Mouse (Mus musculus): ENCODE data around the gene Thrb. TPM values are rescaled to one million over a fixed set of nuclear protein-coding genes. Genes with fewer than 3 reads are reported as not detected.
"Not testable (repeated sequence)": the region's sequence is repeated elsewhere in the genome, so short reads cannot be mapped to it uniquely, and the experiment has no call there.

Thrb gene
- polyA plus RNA-seq, 1 experiment from 2014 or later, result 0.77 TPM

DNA sequence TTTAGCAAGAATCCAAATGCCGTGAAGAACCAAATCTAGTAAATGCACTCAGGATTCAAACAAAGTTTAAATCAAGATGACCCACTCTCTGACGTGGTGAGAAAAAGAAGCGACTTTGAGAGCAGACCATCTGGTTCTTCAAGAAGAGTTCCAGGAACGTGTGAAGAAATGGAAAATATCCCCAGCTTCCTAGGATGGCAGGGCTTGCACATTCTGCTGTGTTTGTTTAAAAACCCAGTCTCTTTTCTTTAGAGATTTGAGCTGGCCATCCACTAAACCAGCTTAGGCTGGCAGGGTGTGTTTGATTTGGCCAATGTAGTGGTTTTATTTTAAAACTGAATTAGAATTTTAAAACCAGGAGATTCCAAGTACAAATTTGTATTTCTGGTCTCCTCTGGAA lies 246.9 kb downstream of the Thrb start:
- no peaks in the 10 kb centered on the region for H3K4me1 ChIP-seq (replicated peaks)
- no peak for DNase-seq (ENCODE audit: low spot score)

DNA sequence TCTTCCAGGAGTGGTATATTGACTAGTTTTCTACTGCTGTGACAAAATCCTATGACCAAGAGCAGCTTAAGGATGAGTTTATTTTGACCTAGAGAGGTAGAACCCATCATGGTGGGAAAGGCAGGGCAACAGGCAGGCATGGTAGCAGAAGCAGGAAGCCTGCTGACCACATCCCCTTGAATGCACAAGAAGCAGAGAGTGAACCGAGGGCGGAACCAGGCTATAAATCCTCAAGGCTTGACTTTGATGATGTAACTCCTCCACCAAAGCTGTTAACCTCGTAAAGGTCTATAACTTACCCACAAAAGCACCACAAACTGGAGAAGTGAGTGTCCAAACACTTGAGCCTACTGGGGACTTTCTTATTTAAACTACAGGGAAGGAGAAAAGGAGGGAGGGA lies 251.1 kb downstream of the Thrb start:
- Histone ChIP-seq H3K9me3 (no peaks in the 10 kb centered on the region), H3K4me1 (replicated peaks) (no peaks in the 10 kb centered on the region), H3K36me3 (no peaks in the 10 kb centered on the region), H3K27me3 (ENCODE audit: insufficient read depth, poor library complexity, severe bottlenecking) (no peaks in the 10 kb centered on the region), H3K4me3 (no peak overlapping the region), H3K27ac (no peak overlapping the region)
- WGBS, result 87% methylated on average over 3 of the region's 3 CpGs
- DNase-seq (ENCODE audit: low spot score), result no peak

More for the DNA sequence above, 246.9 kb downstream of the Thrb start:
- WGBS, result 69% methylated on average over 4 of the region's 4 CpGs
- Histone ChIP-seq H3K4me3 (no peak overlapping the region), H3K9me3 (no peaks in the 10 kb centered on the region), H3K36me3 (no peaks in the 10 kb centered on the region), H3K27ac (no peak overlapping the region), H3K27me3 (ENCODE audit: insufficient read depth, poor library complexity, severe bottlenecking) (no peaks in the 10 kb centered on the region)

DNA sequence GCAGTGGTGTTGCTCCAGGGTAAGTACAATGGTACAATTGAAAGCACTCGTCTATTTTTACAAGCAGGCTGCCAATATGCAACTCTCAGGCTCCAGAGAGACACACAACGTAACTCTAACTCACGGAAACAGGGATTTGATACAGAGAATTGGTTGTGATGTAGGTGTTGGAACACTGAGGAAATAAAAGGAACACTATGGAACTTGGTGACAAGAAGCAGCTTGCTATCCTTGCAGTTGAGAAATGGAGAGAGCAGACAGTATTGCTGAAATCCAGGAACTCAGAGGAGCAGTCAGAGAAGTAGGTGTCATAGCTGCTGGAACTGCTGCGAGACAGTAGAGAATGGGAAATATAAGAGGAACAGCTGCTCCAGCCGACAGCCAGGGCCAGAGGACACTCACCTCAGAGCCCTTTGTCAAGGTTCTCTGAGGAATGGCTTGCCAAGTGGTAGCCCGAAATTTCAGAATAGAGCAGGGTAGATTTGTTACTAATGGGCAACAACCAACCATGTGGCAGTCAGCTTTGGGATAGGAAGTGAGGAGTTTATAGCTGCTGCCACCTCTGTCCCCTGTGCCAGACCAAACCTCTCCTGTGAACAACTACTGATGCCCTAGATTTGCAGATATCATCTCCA lies 252.6 kb downstream of the Thrb start:
- DNase-seq (ENCODE audit: low spot score), result no peak
- no peaks in the 10 kb centered on the region for H3K9me3 ChIP-seq
- no peak overlapping the region for H3K27ac ChIP-seq
- 73% methylated on average over 6 of the region's 6 CpGs for WGBS
- no peaks in the 10 kb centered on the region for H3K27me3 ChIP-seq (ENCODE audit: insufficient read depth, poor library complexity, severe bottlenecking)
- no peaks in the 10 kb centered on the region for H3K36me3 ChIP-seq
- H3K4me3 ChIP-seq, result no peak overlapping the region
- H3K4me1 ChIP-seq (replicated peaks), result no peaks in the 10 kb centered on the region

- Histone ChIP-seq H3K36me3 (no peaks in the 10 kb centered on the region), H3K4me3 (no peak overlapping the region), H3K27me3 (ENCODE audit: insufficient read depth, poor library complexity, severe bottlenecking) (no peaks in the 10 kb centered on the region), H3K27ac (no peak overlapping the region), H3K4me1 (replicated peaks) (no peaks in the 10 kb centered on the region), H3K9me3 (no peaks in the 10 kb centered on the region)
- 87% methylated on average over 2 of the region's 2 CpGs for WGBS
- DNase-seq (ENCODE audit: low spot score), result no peak
These were observed 255.5 kb downstream of the Thrb start for GRCm38 (mm10) chr14:17915556-17915955.

- Histone ChIP-seq H3K27me3 (ENCODE audit: insufficient read depth, poor library complexity, severe bottlenecking) (no peaks in the 10 kb centered on the region), H3K36me3 (no peaks in the 10 kb centered on the region), H3K27ac (no peak overlapping the region), H3K9me3 (no peaks in the 10 kb centered on the region), H3K4me3 (no peak overlapping the region), H3K4me1 (replicated peaks) (no peaks in the 10 kb centered on the region)
- WGBS, result 74% methylated on average over 2 of the region's 2 CpGs
- no peak for DNase-seq (ENCODE audit: low spot score)
These were observed 256.6 kb downstream of the Thrb start for GRCm38 (mm10) chr14:17916651-17917050.

DNA sequence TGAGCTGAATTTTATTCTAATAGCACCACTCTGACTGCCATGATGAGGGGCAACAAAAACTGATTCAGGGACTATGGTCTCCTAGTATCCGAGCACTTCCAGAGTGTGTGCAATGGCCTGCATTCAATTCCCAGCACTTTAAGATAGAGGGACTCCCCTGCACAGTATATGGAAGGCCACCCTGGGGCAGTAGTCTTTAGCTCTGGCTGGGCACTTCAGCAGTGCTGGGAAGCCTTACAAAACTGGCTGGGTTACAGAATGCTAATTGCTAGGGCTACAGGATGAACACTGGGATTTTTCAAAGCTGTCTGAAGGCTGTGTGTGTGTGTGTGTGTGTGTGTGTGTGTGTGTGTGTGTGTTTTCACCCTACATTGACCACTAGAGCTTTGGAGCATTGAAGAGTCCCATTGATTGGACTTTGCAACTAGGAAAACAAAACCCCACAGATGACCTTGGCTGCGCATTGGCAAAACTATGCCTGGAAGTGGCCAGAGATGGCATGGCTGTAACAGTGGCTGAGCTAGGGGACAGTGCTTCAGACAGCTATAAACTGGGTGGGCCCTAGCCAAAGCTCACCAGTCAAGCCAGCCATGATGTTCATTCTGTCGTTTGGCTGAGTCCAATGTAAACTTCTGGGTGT lies 257.2 kb downstream of the Thrb start:
- H3K27me3 ChIP-seq (ENCODE audit: insufficient read depth, poor library complexity, severe bottlenecking), result no peaks in the 10 kb centered on the region
- no peaks in the 10 kb centered on the region for H3K36me3 ChIP-seq
- no peaks in the 10 kb centered on the region for H3K4me1 ChIP-seq (replicated peaks)
- no peak for DNase-seq (ENCODE audit: low spot score)
- H3K4me3 ChIP-seq, result no peak overlapping the region
- 80% methylated on average over 3 of the region's 3 CpGs for WGBS
- no peak overlapping the region for H3K27ac ChIP-seq
- H3K9me3 ChIP-seq, result no peaks in the 10 kb centered on the region

- Histone ChIP-seq H3K4me3 (no peak overlapping the region), H3K27ac (no peak overlapping the region), H3K27me3 (ENCODE audit: insufficient read depth, poor library complexity, severe bottlenecking) (no peaks in the 10 kb centered on the region), H3K36me3 (no peaks in the 10 kb centered on the region), H3K4me1 (replicated peaks) (no peaks in the 10 kb centered on the region), H3K9me3 (no peaks in the 10 kb centered on the region)
- 46% methylated on average over 3 of the region's 3 CpGs for WGBS
- no peak for DNase-seq (ENCODE audit: low spot score)
These were observed 257.8 kb downstream of the Thrb start for GRCm38 (mm10) chr14:17917899-17918298.

- Histone ChIP-seq H3K36me3 (no peaks in the 10 kb centered on the region), H3K4me1 (replicated peaks) (peaks cover 2% of the 10 kb centered on the region; the same call in 1 of the 2 replicates), H3K27me3 (ENCODE audit: insufficient read depth, poor library complexity, severe bottlenecking) (no peaks in the 10 kb centered on the region), H3K27ac (no peak overlapping the region), H3K4me3 (no peak overlapping the region), H3K9me3 (no peaks in the 10 kb centered on the region)
- 72% methylated on average over 8 of the region's 8 CpGs for WGBS
- no peak for DNase-seq (ENCODE audit: low spot score)
These were observed 263.0 kb downstream of the Thrb start for GRCm38 (mm10) chr14:17922807-17923704.

DNA sequence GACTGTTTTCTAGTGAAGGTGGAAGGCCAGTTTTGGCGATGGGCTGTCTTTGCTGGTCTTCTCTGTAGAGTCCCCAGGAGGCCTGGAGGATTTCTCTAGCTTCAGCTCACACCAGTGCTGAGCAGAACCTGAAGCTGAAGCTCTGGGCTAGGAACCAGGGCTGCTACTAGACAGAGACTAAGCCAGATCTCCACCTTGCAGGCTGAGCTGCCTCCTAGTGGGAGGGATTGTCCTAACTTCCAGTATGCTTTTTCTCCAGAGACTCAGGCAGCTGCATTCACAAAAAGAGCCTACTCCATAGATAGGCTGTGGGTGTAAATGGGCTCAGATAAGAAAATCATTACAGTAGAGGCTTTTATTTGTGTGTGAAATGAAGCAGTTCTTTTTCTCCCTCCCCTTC lies 267.4 kb downstream of the Thrb start:
- Histone ChIP-seq H3K27me3 (ENCODE audit: insufficient read depth, poor library complexity, severe bottlenecking) (no peaks in the 10 kb centered on the region), H3K36me3 (no peaks in the 10 kb centered on the region), H3K4me3 (no peak overlapping the region), H3K9me3 (no peaks in the 10 kb centered on the region), H3K27ac (no peak overlapping the region), H3K4me1 (replicated peaks) (peaks cover 2% of the 10 kb centered on the region; the same call in 1 of the 2 replicates)
- peak; percentile 14 for DNase-seq (ENCODE audit: low spot score)
- WGBS, result 39% methylated on average over 1 of the region's 1 CpGs

DNA sequence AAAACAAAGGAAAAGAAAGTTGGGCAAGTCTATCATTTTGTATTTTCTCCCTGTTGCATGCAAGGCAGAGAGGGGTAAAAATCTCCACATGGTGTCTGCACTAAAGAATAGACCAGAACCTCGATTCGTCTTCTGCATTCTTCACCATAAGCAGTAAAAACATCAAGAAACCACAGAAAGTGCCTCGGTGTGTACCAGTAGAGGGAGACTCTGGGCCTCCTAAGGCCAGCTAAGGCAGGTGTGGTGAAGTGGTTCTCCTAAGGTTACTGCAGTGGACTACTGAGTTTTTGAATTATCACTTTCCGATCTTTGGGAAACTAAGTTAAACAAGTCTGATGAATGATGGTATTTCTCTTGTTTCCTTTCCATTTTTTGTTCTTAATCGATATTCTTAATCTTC lies 269.5 kb downstream of the Thrb start:
- WGBS, result 72% methylated on average over 5 of the region's 5 CpGs
- Histone ChIP-seq H3K27me3 (ENCODE audit: insufficient read depth, poor library complexity, severe bottlenecking) (no peaks in the 10 kb centered on the region), H3K9me3 (no peaks in the 10 kb centered on the region), H3K4me1 (replicated peaks) (no peaks in the 10 kb centered on the region), H3K27ac (no peak overlapping the region), H3K4me3 (no peak overlapping the region), H3K36me3 (no peaks in the 10 kb centered on the region)
- no peak for DNase-seq (ENCODE audit: low spot score)

DNA sequence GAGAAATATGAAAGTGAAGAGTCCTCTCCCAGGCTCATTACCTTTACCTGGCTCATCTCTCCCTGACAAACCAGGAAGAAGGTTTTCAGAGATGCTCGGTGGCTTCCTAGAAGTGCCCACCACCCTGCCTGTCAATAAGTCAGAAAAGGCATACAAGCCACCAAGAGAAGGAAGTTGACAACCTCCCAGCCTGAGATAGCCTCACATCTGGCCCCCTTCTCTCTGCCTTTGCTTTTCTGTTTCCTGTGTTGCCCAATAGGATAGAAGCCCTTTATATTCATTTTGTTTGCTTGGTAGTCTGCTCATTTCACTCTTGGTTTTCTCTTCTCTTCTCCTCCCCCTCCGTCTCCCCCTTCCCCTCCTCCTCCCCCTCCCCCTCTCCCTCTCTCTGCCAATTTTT lies 273.4 kb downstream of the Thrb start:
- no peaks in the 10 kb centered on the region for H3K4me1 ChIP-seq (replicated peaks)
- 78% methylated on average over 2 of the region's 2 CpGs for WGBS
- no peak overlapping the region for H3K27ac ChIP-seq
- no peak for DNase-seq (ENCODE audit: low spot score)
- H3K4me3 ChIP-seq, result no peak overlapping the region
- H3K9me3 ChIP-seq, result no peaks in the 10 kb centered on the region
- H3K36me3 ChIP-seq, result no peaks in the 10 kb centered on the region
- no peaks in the 10 kb centered on the region for H3K27me3 ChIP-seq (ENCODE audit: insufficient read depth, poor library complexity, severe bottlenecking)

- not testable (repeated sequence) for DNase-seq (ENCODE audit: low spot score); H3K27ac ChIP-seq; H3K36me3 ChIP-seq; H3K4me3 ChIP-seq; H3K4me1 ChIP-seq (replicated peaks); H3K27me3 ChIP-seq (ENCODE audit: insufficient read depth, poor library complexity, severe bottlenecking); H3K9me3 ChIP-seq
- WGBS, result 91% methylated on average over 4 of the region's 4 CpGs
These were observed 274.7 kb downstream of the Thrb start for GRCm38 (mm10) chr14:17934779-17935178.

DNA sequence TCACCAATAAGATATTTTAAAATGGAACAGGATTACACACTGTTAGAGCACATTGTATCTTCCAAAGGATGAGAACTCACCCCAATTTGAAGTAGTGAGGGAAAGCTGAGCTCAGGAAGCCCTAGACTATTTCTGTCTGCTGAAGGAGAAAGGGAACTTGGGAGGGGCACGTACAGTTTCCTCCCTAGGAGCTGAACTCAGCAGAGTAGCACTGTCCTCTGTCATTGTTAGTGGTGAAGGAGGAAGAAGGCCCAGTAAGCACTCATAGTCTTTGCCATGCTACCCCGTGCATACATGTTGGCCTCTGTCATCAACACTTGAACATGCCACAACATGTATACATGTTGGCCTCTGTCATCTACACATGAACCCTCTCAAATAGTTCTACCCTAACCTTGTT lies 294.0 kb downstream of the Thrb start:
- 85% methylated on average over 2 of the region's 2 CpGs for WGBS
- H3K27ac ChIP-seq, result no peak overlapping the region
- no peaks in the 10 kb centered on the region for H3K27me3 ChIP-seq (ENCODE audit: insufficient read depth, poor library complexity, severe bottlenecking)
- H3K9me3 ChIP-seq, result no peaks in the 10 kb centered on the region
- no peak overlapping the region for H3K4me3 ChIP-seq
- no peak for DNase-seq (ENCODE audit: low spot score)
- H3K4me1 ChIP-seq (replicated peaks), result no peaks in the 10 kb centered on the region
- no peaks in the 10 kb centered on the region for H3K36me3 ChIP-seq

Measured in hindbrain, embryonic 10.5 days (tissue).